Mouse (Mus musculus) ES-E14 (cell line): ENCODE data around the gene Kdm8. TPM values are rescaled to one million over a fixed set of nuclear protein-coding genes. Genes with fewer than 3 reads are reported as not detected.

ENCODE experiments used
- DNase-seq: peaks from one replicate; pipeline ENCODE4 v3.0.0-alpha.2; 2013; ENCODE audit warnings: low read depth, low spot score
- H3K27ac ChIP-seq: 2 replicates; pipeline ENCODE4 v1.5.1; 2012; ENCODE audit warnings: low read depth, mild to moderate bottlenecking, low read length, moderate library complexity, mixed read lengths; ENCODE audit not compliant: poor library complexity, insufficient read depth, severe bottlenecking
- H3K36me3 ChIP-seq: 2 replicates; pipeline ENCODE4 v1.6.1; 2012; ENCODE audit warnings: mild to moderate bottlenecking, low read length, moderate library complexity, mixed read lengths; ENCODE audit not compliant: control insufficient read depth, poor library complexity, insufficient read depth, severe bottlenecking
- H3K4me1 ChIP-seq, 2 experiments: fragments of 150-350 bp in 1 of 2; sonication (generic) in 1 of 2; 2 replicates each; pipeline ENCODE4 v1.6.1; 2012; ENCODE audit warnings: low read length in 2 of 2, mild to moderate bottlenecking in 1 of 2, mixed read lengths in 1 of 2; ENCODE audit not compliant: control insufficient read depth in 2 of 2, insufficient read depth in 2 of 2, poor library complexity in 1 of 2
- H3K4me3 ChIP-seq, 2 experiments: fragments of 150-350 bp in 1 of 2; sonication (generic) in 1 of 2; 2 replicates each; pipeline ENCODE4 v1.5.1; 2012; ENCODE audit warnings: low read length in 2 of 2, low read depth in 1 of 2, mild to moderate bottlenecking in 1 of 2, mixed read lengths in 1 of 2; ENCODE audit not compliant: insufficient read depth in 1 of 2, poor library complexity in 1 of 2, severe bottlenecking in 1 of 2
- H3K9ac ChIP-seq: 2 replicates; pipeline ENCODE4 v1.6.1; 2012; ENCODE audit warnings: low read depth, mild to moderate bottlenecking, low read length, mixed read lengths; ENCODE audit not compliant: poor library complexity, insufficient read depth, severe bottlenecking
- H3K9me3 ChIP-seq: fragments of 150-350 bp; sonication (generic); 2 replicates; pipeline ENCODE4 v1.6.1; 2012; ENCODE audit warnings: low read depth, mild to moderate bottlenecking, low read length; ENCODE audit not compliant: control insufficient read depth, insufficient read depth
- CHD2 ChIP-seq: IDR thresholded peaks from 2 replicates; pipeline ENCODE4 v1.6.1; 2014; ENCODE audit warnings: mild to moderate bottlenecking, low read depth, low read length, inconsistent platforms
- HCFC1 ChIP-seq: IDR thresholded peaks from 2 replicates; pipeline ENCODE4 v1.6.1; 2012; ENCODE audit warnings: low read length, inconsistent platforms, borderline replicate concordance; ENCODE audit not compliant: insufficient read depth
- MAFK ChIP-seq: IDR thresholded peaks from 2 replicates; pipeline ENCODE4 v1.6.1; 2014; ENCODE audit warnings: mild to moderate bottlenecking, low read depth, low read length, inconsistent platforms; ENCODE audit not compliant: insufficient read depth
- ZC3H11A ChIP-seq: IDR thresholded peaks from 2 replicates; pipeline ENCODE4 v1.6.1; 2012; ENCODE audit warnings: low read depth, mild to moderate bottlenecking, inconsistent platforms, low read length, borderline replicate concordance
- ZNF384 ChIP-seq: IDR thresholded peaks from 2 replicates; pipeline ENCODE4 v1.6.1; 2012; ENCODE audit warnings: low read depth, low read length, inconsistent platforms
- in situ Hi-C, 2 experiments: fragments of 600-800 bp; cut with MboI; formaldehyde crosslinking; loops; one replicate each; pipeline ENCODE4 v1.15.1; 2025; ENCODE audit warnings: low sequenced_read_pairs in 2 of 2, inconsistent platforms in 1 of 2; ENCODE audit not compliant: unreplicated experiment in 2 of 2
- total RNA-seq: library from RNA; depleted of rRNA; stranded (reverse); fragments of 300-350 nt; gene quantifications from 2 replicates; pipeline ENCODE4 v1.2.3, GENCODE M21; 2012

Kdm8 gene
- total RNA-seq, 1 experiment = 6.7 TPM

DNA sequence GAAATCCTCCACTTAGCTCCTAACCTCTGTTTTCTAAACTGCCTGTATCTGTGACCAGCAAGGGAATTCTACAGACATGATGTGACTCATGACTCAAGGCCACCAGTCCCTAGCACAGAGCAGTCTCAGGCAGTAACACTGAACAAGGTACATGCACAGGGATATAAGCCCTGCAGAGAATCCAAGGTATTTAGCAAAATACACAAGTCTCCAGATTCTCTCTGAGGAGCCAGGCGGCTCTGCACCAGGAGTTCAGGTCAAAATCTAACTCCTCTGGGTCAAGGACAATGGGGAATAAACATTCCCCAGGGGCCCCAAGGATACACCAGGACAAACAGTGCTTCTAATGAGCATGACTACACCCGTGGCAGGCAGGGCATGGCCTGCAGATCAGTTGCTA, 38.4 kb downstream of the Kdm8 start:
- TF ChIP-seq CHD2 (no peak), ZNF384 (no peak), HCFC1 (no peak), MAFK (no peak)

DNA sequence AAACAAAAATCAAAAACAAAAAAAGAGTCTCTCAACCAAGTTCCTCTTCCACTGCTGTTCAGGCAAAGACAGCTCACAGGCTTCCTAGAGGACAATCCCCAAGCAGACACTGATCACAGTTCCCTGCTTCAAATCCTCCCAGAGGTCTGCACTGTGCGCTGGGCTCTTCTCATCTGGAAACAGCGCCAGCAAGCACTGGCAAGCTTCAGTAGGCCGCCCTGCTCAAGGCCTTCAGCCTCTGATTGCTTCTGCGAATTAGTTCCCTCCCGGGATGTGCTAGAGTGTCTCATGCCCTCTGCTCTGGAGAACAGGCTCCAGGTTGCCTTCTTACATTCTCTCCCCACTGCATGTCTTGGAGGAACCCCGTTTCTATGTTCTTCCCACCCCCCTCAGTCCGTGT, 40.3 kb downstream of the Kdm8 start:
- no peak for DNase-seq
- H3K4me3 ChIP-seq = no peak overlapping the region
- H3K4me1 ChIP-seq = peaks cover 0 to 1% of the 10 kb centered on the region in 2 experiments; a peak in 1 of 4 replicates
- TF ChIP-seq MAFK = no peak
- no peak for TF ChIP-seq CHD2
- no peak for TF ChIP-seq ZC3H11A
- no peak for TF ChIP-seq HCFC1
- no peak for TF ChIP-seq ZNF384
- no peak overlapping the region for H3K9ac ChIP-seq
- no peaks in the 10 kb centered on the region for H3K9me3 ChIP-seq
- in situ Hi-C loops = no loop called here
- no peak overlapping the region for H3K27ac ChIP-seq
- peaks cover 6% of the 10 kb centered on the region; the same call in 1 of the 2 replicates for H3K36me3 ChIP-seq

More for the DNA sequence above, 38.4 kb downstream of the Kdm8 start:
- H3K4me3 ChIP-seq = no peak overlapping the region
- H3K27ac ChIP-seq = no peak overlapping the region
- in situ Hi-C loops = no loop called here
- no peak overlapping the region for H3K9ac ChIP-seq
- H3K4me1 ChIP-seq = peaks cover 0 to 1% of the 10 kb centered on the region in 2 experiments; a peak in 1 of 4 replicates
- no peaks in the 10 kb centered on the region for H3K9me3 ChIP-seq
- H3K36me3 ChIP-seq = peaks cover 8% of the 10 kb centered on the region; the same call in 1 of the 2 replicates
- DNase-seq = no peak

DNA sequence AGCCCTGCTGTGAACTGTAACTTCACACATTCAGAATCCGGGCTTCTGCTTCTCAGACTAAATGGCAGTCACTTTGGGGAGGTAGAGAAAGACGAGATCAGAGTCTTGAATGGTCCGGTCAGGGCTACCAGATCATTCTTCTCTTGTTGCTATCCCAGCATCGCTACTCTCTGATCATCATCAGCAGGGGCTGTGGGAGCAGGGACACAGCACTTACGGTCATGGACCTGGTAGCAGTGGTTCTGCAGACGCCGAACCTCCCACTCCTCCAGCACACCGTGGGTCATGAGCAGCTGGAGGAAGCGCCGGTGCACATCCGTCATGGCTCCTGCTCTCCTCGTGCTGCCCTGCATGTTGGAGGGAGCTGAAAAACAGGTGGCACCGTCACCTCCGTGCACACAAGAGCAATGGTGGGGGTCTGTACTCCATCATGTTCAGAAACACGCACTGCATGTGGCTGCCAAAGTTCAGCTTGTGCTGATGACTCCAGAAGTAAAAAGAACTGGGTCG, 41.7 kb downstream of the Kdm8 start:
- Histone ChIP-seq H3K4me1 (peaks cover 0 to 3% of the 10 kb centered on the region in 2 experiments; a peak in 1 of 4 replicates), H3K9ac (no peak overlapping the region), H3K4me3 (no peak overlapping the region), H3K36me3 (peaks cover 3% of the 10 kb centered on the region; the same call in 1 of the 2 replicates), H3K9me3 (no peaks in the 10 kb centered on the region), H3K27ac (no peak overlapping the region)
- in situ Hi-C loops = no loop called here
- TF ChIP-seq ZC3H11A (no peak), HCFC1 (no peak), MAFK (no peak)
- DNase-seq = no peak

DNA sequence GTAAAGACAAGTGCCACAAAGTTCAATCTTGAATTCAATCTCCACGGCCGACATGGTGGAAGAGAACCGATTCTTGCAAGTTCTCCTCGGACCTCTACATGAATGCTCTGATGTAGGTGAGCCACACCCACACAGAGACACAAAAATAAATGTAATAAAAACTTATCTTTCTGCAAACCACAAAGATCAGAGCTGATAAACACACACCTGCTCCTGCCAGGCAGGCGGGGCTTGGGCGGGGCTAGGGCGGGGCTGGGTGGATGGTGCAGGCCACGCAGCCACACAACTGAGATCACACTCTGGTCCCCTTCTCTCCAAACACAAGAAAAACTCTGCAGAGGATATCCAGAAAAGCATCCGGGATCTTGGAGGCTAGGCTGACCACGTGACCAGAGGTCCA, 42.6 kb downstream of the Kdm8 start:
- DNase-seq = no peak
- no peaks in the 10 kb centered on the region for H3K9me3 ChIP-seq
- peaks cover 2 to 3% of the 10 kb centered on the region in 2 experiments; a peak in 1 of 4 replicates for H3K4me1 ChIP-seq
- H3K9ac ChIP-seq = no peak overlapping the region
- H3K4me3 ChIP-seq = no peak overlapping the region
- peaks cover 3% of the 10 kb centered on the region; the same call in 1 of the 2 replicates for H3K36me3 ChIP-seq
- in situ Hi-C loops = no loop called here
- no peak overlapping the region for H3K27ac ChIP-seq
- TF ChIP-seq MAFK = no peak

DNA sequence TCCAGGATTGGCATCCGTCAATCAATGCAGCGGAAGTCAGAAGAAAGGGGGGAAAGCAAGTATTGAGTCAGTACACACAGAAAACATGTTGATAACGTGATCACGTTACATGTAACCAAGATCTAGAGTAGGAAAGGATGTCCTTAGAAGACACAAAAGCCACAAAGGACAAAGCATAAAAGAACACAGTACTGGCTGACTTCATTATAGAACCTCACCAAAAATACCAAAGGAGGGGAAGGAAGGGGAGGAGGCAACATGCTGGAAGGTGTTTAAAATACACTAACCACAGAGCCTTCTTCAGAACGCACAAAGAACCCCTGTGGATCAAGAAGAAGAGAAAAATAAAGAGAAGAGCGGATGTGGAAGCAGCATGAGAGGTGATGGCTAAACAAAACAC, 44.2 kb downstream of the Kdm8 start:
- no peak overlapping the region for H3K4me3 ChIP-seq
- H3K9ac ChIP-seq = no peak overlapping the region
- in situ Hi-C loops = no loop called here
- no peak for DNase-seq
- no peaks in the 10 kb centered on the region for H3K9me3 ChIP-seq
- TF ChIP-seq CHD2 = no peak
- no peak for TF ChIP-seq ZC3H11A
- no peak for TF ChIP-seq ZNF384
- TF ChIP-seq HCFC1 = no peak
- TF ChIP-seq MAFK = no peak
- H3K4me1 ChIP-seq = peaks cover 3% of the 10 kb centered on the region in 2 experiments; a peak in 1 of 4 replicates
- H3K36me3 ChIP-seq = peaks cover 3% of the 10 kb centered on the region; the same call in 1 of the 2 replicates
- no peak overlapping the region for H3K27ac ChIP-seq
